Mouse (Mus musculus) v-Abl transformed pro-B cells (cell line): ENCODE measurements around the gene Lrfn4.

Source experiments
- in situ Hi-C, 2 experiments: fragments of 400-800 bp; cut with MboI; formaldehyde crosslinking; loops; one replicate each; pipeline ENCODE4 v1.15.1; 2025; ENCODE audit not compliant: unreplicated experiment in 2 of 2

The Lrfn4 gene

DNA sequence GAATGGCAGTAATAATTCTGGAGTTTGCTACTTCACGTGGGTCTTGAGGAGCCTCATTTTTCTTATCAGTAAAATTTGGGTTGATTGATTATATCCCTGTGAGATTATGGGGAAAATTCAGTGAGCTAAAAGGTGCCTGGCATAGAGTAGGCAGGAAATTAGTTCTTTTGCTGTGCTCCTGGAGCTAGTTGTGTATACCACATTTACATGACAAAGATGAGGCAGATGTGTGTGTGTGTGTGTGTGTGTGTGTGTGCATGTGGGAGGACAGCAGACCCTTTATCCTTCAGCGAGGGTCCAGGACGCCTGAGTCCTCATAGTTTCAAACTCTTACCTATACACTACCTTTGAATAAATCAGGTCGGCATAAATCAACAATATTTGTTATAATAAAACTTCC is 43.4 kb downstream of the Lrfn4 start:
- in situ Hi-C loops, result loop anchor here in 1 of 2 experiments (10.0 kb wide), 1 partner anchor 77 kb away; the partner anchor contains the start of gene 2010003K11Rik

DNA sequence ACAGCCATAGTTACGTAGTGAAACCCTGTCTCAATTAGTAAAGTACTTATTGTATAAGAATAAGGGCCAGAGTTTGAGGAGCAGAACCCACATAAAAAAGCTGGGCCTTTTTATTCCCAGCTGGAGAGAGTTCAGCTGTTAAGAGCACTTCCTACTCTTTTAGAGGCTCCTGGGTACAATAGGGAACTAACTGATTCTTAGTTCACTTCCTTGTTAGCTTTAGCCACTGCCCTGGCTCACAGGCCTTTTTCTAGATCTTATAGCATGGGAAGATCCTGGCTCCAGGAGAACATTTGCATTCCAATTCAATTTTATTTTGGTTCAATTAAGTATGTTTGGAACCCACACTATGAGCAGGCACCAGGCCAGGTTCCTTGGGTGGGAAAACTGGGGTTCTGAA is 43.8 kb downstream of the Lrfn4 start:
- in situ Hi-C loops, result loop anchor here in 1 of 2 experiments (10.0 kb wide), 1 partner anchor 77 kb away; the partner anchor contains the start of gene 2010003K11Rik

DNA sequence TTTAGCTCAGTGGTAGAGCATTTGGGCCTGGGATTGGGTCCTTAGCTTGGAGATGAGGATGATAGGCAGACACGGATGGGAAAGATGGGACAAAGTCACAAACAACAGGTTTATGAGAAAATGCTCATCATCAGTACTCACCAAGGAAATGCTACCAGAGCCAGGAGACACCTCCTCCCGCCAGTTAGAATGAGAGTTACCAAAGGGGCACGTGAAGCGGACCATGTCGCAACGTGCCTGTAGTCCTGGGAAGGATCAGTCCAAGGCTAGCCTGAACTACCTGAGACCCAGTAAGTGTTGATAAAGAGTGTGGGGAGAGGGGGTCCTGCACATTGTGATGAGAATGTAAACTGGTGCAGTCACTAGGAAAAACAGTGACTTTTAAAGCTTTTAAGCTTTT is 44.7 kb downstream of the Lrfn4 start:
- in situ Hi-C loops, result loop anchor here in 1 of 2 experiments (10.0 kb wide), 1 partner anchor 76 kb away; the partner anchor contains the start of gene 2010003K11Rik

DNA sequence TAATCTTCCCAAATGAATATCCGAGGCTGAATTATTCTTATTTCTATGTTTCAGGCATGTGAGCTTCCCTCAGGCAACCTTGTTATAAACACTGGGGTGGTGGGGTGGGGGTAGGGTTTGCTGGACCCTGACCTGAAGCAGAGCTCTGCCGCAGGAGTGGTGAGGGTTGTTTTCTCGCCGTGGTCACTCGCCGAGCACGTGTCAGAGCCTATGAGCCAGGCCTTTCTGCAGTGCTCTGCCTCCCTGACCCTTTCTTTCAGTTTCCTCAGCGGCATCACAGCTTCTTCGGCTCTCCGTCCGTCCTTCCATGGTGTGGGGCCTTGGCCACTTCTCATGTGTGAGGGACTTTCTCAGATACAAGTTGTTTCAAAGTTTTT is 45.2 kb downstream of the Lrfn4 start:
- in situ Hi-C loops, result loop anchor here in 1 of 2 experiments (10.0 kb wide), 1 partner anchor 75 kb away; the partner anchor contains the start of gene 2010003K11Rik

DNA sequence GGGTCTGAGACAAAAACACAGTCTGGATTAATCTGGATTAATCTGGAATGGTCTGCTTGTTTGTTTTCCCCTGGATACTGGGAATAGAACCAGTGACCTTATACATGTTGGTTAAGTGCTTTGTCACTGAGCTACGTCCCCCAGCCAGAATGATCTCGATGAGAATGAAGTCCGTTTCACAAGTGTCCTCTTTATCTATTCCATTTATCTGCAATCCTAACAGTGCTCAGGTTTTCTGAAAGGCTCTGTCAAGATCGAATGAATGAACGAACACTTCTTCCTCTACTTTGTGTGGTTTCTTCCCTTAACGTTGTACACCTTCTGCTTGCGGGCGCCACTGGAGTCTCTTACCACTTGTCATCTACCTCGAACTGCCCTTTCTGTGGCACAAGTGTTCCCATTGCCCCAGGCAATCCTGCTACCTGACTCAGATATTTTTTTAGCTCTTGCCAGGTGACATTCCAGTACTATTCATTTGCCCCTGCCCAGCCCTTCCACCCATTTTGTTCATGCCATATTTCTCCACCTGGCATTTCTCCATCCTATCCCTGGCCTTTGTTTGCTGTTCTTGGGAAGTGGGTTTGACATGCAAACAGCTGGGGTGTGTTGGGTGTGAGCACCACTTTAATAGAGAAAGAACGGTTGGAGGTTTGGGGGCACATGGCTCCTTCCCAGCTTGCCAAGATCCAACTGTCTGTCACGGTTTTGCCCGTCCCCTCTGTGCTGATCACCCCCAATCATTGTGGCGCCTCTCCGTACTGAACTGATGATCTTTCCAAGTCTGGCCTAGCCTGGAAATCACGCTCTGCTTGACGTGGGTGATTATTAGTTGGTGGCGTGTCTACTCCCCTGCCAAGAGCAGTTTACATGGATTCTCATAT is 45.9 kb downstream of the Lrfn4 start:
- in situ Hi-C loops, result loop anchor here in 1 of 2 experiments (10.0 kb wide), 1 partner anchor 75 kb away; the partner anchor contains the start of gene 2010003K11Rik

DNA sequence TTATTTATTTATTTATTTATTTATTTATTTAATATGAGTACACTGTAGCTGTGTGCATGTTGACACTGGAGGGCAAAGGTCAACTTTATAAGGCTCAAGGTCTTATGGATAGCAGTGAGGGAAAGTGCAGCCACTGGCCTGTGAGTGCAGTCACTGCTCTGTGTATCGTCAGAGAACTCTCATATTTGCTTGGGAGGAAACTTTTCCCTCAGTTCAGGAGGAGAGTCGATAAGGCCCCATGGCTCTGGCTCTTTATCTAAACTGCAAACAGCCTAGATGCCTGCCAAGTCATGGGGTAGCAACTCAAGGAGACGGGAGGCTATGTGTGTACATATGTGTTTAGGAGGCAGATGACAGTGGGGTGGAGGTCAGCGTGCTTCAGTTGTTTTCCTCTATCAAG is 46.6 kb downstream of the Lrfn4 start:
- in situ Hi-C loops, result no loop called here

DNA sequence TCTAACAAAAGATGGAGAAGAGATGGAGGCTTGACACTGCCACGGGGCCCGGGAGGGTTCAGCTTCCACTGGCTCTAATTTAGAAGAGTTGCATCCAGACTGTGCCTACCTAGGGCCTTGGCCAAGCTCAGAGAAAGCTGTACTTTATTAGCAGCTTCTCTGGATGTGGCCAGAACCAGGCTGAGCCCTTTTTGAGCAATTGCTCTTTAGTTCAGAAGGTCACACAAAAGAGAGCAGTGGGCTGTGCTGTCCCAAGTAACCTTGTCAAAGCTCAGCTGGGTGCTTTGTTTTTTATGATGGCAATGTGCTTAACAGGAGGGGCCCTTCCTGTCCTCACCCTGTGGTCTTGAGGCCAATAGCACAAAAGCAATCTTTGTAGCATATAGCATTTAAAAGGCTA is 47.8 kb downstream of the Lrfn4 start:
- in situ Hi-C loops, result no loop called here

DNA sequence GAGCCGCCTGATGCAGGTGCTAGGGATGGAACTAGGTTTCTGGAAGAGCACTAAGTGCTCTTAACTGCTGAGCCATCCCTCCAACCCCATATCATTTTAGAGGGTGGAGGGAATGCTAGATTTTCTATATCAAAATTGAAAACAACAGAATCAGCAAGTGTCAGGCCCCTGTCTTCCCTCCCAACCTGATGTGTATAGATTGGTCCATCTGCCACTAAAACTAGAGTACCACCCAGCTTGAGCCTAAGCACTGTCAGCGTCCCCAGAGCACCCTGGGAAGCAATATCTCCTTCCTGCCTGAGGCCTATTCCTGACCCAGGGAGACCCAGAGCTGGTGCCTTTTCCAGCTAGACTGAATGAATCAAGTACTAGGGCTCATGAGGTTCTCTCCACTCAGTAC is 48.6 kb downstream of the Lrfn4 start:
- in situ Hi-C loops, result no loop called here

DNA sequence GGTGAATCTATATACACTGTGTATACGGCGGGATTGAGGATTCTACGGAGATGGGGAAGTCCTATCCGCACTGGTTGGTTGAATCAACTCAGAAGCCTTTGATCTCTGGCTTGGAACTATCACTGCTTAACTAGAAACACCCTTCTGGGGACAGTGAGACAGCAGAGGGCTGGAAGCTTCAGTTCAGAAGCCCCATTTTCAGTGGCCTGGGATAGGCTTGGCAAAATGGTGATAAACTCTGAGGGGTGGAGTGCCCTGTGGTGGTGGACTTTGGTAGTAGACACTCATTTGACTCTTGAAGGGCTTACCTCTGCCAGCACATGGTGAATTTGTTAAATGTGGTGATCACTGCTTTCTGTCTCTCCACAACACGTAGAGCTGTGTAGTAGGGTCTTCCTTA is 49.8 kb downstream of the Lrfn4 start:
- in situ Hi-C loops, result no loop called here
